Mouse (Mus musculus): ENCODE results near the gene Pla2g4e.

Gene Pla2g4e

DNA sequence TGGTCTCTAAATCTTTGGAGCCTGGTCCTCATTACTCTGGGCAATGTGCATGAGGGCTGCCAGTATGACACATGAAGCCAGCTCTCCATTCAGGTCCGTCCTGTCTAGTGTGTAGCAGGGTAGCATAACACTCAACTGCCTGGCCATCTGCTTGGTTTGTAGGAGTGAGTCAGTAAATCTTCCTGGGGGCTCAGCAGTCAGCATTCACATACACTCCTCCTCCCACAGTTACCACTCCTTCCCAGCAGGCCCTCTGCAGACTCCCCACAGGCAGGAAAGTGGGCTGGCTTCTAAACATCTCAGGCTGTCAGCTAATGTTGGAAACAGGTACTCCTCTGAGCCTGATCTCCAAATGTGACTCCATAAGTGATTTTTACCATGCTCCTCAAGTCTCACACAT lies 121.0 kb downstream of the Pla2g4e start:
- DNase-seq (ENCODE audit: low read depth, low spot score) = no peak

DNA sequence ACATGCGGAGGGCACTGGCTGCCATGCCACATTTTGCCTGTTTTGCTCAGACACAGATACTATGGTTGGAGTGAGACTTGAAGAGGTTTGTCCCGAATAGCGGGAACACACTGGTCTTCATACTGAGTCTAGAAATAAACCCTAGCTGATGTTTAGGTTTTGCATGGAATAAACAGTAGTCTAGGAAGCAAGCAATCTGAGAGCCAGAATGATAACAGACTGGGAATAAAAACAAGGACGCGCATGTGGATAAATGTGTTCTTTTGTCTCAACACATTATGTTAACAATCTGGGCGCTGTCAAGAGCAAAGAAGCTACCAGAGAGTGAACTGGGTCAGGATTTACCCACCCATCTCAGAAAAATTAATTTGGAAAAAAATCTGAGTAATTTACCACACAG lies 122.2 kb downstream of the Pla2g4e start:
- DNase-seq (ENCODE audit: low read depth, low spot score) = no peak

DNA sequence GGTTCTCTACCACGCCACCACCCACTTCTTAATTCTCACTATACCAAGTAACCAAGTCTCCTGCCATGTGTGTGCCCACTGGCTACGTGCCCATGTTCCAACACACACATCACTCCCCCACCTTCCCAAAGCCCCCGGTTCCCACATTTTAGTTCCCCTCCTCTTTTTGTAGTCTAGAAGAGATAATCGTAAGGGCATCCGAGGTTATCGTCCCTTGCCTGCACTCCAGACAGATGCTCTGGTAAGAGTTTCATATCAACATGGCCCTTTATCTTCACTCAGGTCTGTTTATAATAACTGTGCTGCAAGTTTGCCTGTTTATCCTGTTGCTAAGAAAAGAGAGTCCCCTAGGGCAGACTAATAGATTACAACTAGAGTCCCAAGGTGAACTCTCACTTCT lies 127.8 kb downstream of the Pla2g4e start:
- DNase-seq (ENCODE audit: low read depth, low spot score) = no peak
